Mouse (Mus musculus) lung, postnatal 0 days (tissue): ENCODE measurements around the gene Ctps2. TPM values are rescaled to one million over a fixed set of nuclear protein-coding genes. Genes with fewer than 3 reads are reported as not detected.
"Not testable (repeated sequence)": the region's sequence is repeated elsewhere in the genome, so short reads cannot be mapped to it uniquely, and the experiment has no call there.

Source experiments
- ATAC-seq: fragments of 200-750 bp; cut with Nextera tagmentation; 2 replicates; pipeline ENCODE4 v1.8.0; 2017; ENCODE audit warnings: moderate library complexity
- DNase-seq: peaks from one replicate; pipeline ENCODE4 v3.0.0-alpha.2; 2016; ENCODE audit warnings: low spot score
- H3K27ac ChIP-seq: fragments of 300-500 bp; sonication (generic); 2 replicates; pipeline ENCODE4 v1.5.1; 2014; ENCODE audit warnings: antibody characterized with exemption, mild to moderate bottlenecking, low read length, mixed read lengths
- H3K27me3 ChIP-seq: fragments of 300-500 bp; sonication (generic); replicated peaks from 2 replicates; pipeline ENCODE4 v1.6.1; 2014; ENCODE audit warnings: low read length, mixed read lengths; ENCODE audit not compliant: insufficient read depth
- H3K36me3 ChIP-seq: fragments of 300-500 bp; sonication (generic); 2 replicates; pipeline ENCODE4 v1.6.1; 2014; ENCODE audit warnings: low read length, mixed read lengths; ENCODE audit not compliant: insufficient read depth
- H3K4me1 ChIP-seq: fragments of 300-500 bp; sonication (generic); 2 replicates; pipeline ENCODE4 v1.6.1; 2014; ENCODE audit warnings: antibody characterized with exemption, low read depth, low read length, mixed read lengths; ENCODE audit not compliant: insufficient read depth
- H3K4me2 ChIP-seq: fragments of 300-500 bp; sonication (generic); replicated peaks from 2 replicates; pipeline ENCODE4 v1.6.1; 2014; ENCODE audit warnings: low read depth, mild to moderate bottlenecking, low read length, moderate library complexity, mixed read lengths
- H3K4me3 ChIP-seq: fragments of 300-500 bp; sonication (generic); 2 replicates; pipeline ENCODE4 v1.5.1; 2014; ENCODE audit warnings: low read depth, low read length
- H3K9ac ChIP-seq: fragments of 300-500 bp; sonication (generic); replicated peaks from 2 replicates; pipeline ENCODE4 v1.6.1; 2014; ENCODE audit warnings: low read depth, mild to moderate bottlenecking
- H3K9me3 ChIP-seq: fragments of 300-500 bp; sonication (generic); 2 replicates; pipeline ENCODE4 v1.6.1; 2016; ENCODE audit warnings: low read length, mixed read lengths
- CTCF ChIP-seq: IDR thresholded peaks from 2 replicates; pipeline ENCODE4 v1.5.1; 2016; ENCODE audit warnings: antibody characterized with exemption, mild to moderate bottlenecking
- EP300 ChIP-seq: IDR thresholded peaks from 2 replicates; pipeline ENCODE4 v1.6.1; 2016; ENCODE audit warnings: antibody characterized with exemption, mild to moderate bottlenecking, control low read depth
- WGBS: fragments of 180-500 bp; shearing (Covaris S2); extraction: QIAGEN DNeasy Blood & Tissue Kit; methylation state at CpG from one replicate; pipeline ENCODE4 v1.1.7; 2014; 5-methylcytosine and 5-hydroxymethylcytosine counted together
- polyA plus RNA-seq: library from polyadenylated mRNA; unstranded; fragments of >200 nt; fragmentation: Nextera tagmentation; extraction: Ambion mirVana; gene quantifications from 2 replicates; pipeline ENCODE4 v1.2.1, GENCODE M21; 2015

Ctps2 gene
- 62.0 and 73.1 TPM in 2 replicates for polyA plus RNA-seq

DNA sequence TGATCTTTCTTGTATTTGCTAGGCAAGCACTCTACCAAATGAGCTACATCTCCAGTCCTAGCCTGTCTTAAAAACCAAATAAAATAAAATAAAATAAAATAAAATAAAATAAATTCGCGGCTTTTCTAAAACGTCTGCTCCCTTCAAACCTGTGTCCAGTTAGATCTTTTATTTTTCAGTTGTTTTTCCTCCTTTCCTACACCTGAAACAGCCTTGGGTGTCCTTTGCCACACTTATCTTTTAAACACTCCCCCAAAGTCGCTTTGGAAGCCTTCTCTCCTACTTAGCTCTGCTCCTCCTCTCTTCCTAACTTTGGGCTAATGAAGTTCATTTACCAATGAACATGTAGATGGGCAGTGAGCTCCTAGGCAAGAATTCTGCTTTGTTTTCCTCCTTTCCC is at the start of gene Ctps2:
Gene Ctps2, plus strand, starts transcription at position 301 of the 400 bp plus-strand sequence.
- no peaks in the 10 kb centered on the region for H3K27me3 ChIP-seq
- peak within 1 kb of the TSS; percentile 87 for H3K27ac ChIP-seq
- no peaks in the 10 kb centered on the region for H3K4me1 ChIP-seq
- no peak for DNase-seq
- WGBS, result 23% methylated on average over 4 of the region's 4 CpGs
- H3K4me3 ChIP-seq, result peak within 1 kb of the TSS; percentile 50
- peak within 1 kb of the TSS; percentile 61 for H3K4me2 ChIP-seq
- TF ChIP-seq CTCF, result no peak
- no peak for TF ChIP-seq EP300
- H3K9ac ChIP-seq, result peak within 1 kb of the TSS; percentile 54
- no peaks in the 10 kb centered on the region for H3K36me3 ChIP-seq
- H3K9me3 ChIP-seq, result no peaks in the 10 kb centered on the region
- ATAC-seq, result no peak

DNA sequence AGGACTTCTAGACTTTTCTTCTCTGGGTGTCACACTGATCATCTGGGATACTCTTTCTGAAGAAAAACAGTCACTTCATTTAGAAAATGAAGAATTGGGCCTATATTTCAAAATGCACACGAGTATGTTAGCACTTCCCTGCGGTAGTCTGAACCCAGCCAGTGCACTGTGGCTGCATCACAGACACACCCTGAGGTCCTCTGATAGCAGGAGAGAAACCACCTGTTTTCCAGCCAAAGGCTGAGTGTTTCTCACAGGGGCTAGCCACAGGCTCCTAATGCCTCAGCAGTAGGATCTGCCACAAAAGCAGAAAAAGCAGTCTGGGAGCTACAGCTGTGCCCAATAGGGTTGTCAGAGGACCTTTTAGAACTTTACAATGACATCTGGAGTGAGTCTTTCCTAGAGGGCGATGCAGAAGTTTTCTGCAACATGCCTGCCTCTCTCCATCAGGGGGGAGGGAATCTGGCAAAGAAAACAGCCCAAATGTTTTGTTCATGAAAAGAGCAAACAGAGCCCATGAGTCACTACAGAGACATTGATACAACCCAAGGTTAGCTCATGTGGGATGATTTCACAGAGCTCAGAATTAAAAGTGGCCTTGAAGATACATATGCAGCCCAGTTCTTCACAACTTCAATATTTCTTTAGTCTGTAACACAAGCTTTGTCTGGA is 32.6 kb upstream of the Ctps2 start:
- Histone ChIP-seq H3K9me3 (no peaks in the 10 kb centered on the region), H3K27ac (no peak overlapping the region), H3K4me2 (no peak overlapping the region), H3K36me3 (no peaks in the 10 kb centered on the region), H3K27me3 (no peaks in the 10 kb centered on the region), H3K4me3 (no peak overlapping the region), H3K4me1 (no peaks in the 10 kb centered on the region), H3K9ac (no peak overlapping the region)
- TF ChIP-seq CTCF (no peak), EP300 (no peak)
- 81% methylated on average over 3 of the region's 3 CpGs for WGBS
- ATAC-seq (no peak), DNase-seq (no peak)

DNA sequence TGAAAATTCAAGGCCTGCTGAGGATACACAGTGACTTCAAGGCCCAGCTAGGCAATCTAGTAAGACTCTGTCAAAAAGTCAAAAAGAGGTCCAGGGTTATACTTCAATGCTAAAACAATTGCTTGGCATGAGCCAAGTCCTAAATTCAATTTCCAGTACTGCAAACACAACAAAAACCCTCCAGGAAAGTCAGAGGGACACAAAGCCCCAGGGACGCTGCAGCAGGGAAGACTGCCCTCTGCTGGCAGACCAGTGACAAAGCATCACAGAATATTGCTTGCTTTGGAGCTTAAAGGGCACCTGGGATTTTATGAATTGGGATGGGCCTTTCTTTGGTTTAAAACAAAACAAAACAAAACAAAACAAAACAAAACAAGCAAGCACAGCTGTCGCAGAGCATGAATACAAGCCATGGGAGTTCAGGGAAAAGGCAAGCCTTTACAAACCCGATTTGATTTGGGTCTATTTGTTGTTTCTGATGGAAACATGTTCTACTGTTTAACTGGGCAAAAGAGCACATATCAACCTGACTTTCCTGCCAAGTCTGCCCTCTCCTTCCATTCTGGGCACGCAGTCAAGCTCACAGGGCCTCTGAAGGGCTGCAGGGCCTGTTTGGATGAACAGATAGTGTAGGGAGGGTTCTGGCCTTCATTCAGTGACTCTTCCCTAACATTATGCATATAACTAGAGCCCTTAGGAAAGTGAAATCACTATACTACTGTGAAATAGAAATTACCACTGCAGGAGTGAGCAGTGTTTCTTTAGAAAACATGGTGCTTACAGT is 29.1 kb upstream of the Ctps2 start:
- peak; percentile 76 for TF ChIP-seq CTCF
- TF ChIP-seq EP300, result no peak
- Histone ChIP-seq H3K4me1 (no peaks in the 10 kb centered on the region), H3K36me3 (no peaks in the 10 kb centered on the region), H3K27ac (no peak overlapping the region), H3K4me2 (no peak overlapping the region), H3K9me3 (no peaks in the 10 kb centered on the region), H3K9ac (no peak overlapping the region), H3K27me3 (no peaks in the 10 kb centered on the region), H3K4me3 (no peak overlapping the region)
- no peak for ATAC-seq
- 47% methylated on average over 4 of the region's 4 CpGs for WGBS
- DNase-seq, result peak; percentile 14

DNA sequence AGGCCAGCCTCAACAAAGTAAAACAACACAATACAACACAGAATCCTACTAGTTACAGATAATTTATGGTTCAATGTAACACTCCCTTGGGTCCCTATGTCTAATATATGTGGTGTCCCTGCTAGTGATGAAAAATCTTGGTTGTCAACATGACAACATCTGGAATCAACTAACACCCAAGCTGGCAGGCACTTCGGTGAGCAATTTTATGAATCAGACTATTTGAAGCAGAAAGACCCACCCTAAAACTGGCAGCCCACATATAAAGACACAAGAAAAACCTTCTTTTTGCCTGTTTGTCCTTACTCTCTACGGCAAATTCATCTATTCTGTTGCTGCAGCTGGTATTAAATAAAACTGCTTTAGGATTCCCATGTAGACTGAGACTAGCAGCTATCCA is 27.3 kb upstream of the Ctps2 start:
- Histone ChIP-seq H3K9ac (no peak overlapping the region), H3K9me3 (no peaks in the 10 kb centered on the region), H3K27me3 (no peaks in the 10 kb centered on the region), H3K4me2 (no peak overlapping the region), H3K27ac (no peak overlapping the region), H3K4me3 (no peak overlapping the region), H3K4me1 (no peaks in the 10 kb centered on the region), H3K36me3 (no peaks in the 10 kb centered on the region)
- TF ChIP-seq CTCF (no peak), EP300 (no peak)
- DNase-seq (no peak), ATAC-seq (no peak)
- WGBS, result 97% methylated on average over 2 of the region's 2 CpGs

DNA sequence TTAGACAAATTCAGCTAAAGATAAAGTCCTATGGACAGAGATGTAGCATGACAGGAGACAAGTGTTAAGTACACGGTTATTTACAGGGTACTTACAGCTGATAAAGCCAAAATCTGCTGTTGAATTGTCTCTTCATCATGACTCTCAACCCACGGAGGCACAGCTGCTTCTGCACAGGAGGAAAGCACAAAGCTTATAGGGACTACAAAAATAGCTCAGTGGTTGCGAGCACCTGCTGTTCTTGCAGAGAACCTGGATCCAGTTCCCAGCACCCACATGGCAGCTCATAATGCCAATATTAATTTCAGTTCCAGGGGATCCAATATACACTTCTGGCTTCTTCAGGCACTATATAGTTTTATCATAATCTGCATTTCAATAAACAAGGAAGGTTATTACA is 22.8 kb upstream of the Ctps2 start:
- 80% methylated on average over 3 of the region's 3 CpGs for WGBS

DNA sequence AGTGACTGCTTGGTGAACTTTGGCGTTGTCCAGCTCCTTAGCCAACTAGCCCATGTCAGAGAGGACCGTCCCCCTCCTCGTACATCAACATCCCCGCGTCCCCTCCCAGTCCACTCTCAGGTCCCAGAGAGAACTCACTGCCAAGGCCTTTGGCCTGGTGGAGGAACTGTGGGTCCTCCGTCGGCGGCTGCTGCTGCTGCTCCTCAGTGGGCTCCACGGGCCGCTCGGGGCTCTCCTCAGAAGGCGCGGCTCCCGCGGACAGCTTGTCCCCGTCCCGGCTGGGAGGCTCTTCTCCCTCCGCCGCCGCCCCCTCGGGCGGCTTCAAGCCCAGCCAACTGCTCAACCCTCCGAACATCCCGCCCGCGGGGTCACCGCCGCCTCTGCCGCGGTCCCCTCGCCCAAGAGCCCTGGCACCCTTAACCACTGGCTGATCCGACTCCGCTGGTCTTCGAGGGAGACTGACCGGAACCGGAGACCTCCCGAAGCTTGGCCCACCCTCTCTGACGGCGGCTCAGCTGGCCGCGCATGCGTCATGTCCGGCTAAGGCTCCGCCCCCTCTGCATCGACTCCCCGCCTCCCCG is 13.0 kb upstream of the Ctps2 start, which contains the start of gene Syap1:
Gene Syap1, minus strand, starts transcription at position 517 of the 581 bp plus-strand sequence.
- Histone ChIP-seq H3K36me3 (no peaks in the 10 kb centered on the region), H3K9ac (peak within 1 kb of the TSS; percentile 55), H3K4me2 (peak within 1 kb of the TSS; percentile 53), H3K4me3 (peak within 1 kb of the TSS; percentile 57), H3K27me3 (no peaks in the 10 kb centered on the region), H3K4me1 (no peaks in the 10 kb centered on the region; the same call in 1 of the 2 replicates), H3K9me3 (no peaks in the 10 kb centered on the region), H3K27ac (peak within 1 kb of the TSS; percentile 87)
- WGBS, result 9% methylated on average over 19 of the region's 47 CpGs
- DNase-seq, result peak; percentile 89
- peak; percentile 98 for ATAC-seq
- TF ChIP-seq EP300 (no peak), CTCF (no peak)

More for the DNA sequence above, 22.8 kb upstream of the Ctps2 start:
- ATAC-seq (no peak), DNase-seq (no peak)
- no peaks in the 10 kb centered on the region for H3K4me1 ChIP-seq
- TF ChIP-seq EP300 (no peak), CTCF (no peak)
- H3K9me3 ChIP-seq, result no peaks in the 10 kb centered on the region
- H3K9ac ChIP-seq, result no peak overlapping the region
- no peaks in the 10 kb centered on the region for H3K36me3 ChIP-seq
- no peaks in the 10 kb centered on the region for H3K27me3 ChIP-seq
- H3K4me2 ChIP-seq, result no peak overlapping the region
- no peak overlapping the region for H3K27ac ChIP-seq
- no peak overlapping the region for H3K4me3 ChIP-seq

DNA sequence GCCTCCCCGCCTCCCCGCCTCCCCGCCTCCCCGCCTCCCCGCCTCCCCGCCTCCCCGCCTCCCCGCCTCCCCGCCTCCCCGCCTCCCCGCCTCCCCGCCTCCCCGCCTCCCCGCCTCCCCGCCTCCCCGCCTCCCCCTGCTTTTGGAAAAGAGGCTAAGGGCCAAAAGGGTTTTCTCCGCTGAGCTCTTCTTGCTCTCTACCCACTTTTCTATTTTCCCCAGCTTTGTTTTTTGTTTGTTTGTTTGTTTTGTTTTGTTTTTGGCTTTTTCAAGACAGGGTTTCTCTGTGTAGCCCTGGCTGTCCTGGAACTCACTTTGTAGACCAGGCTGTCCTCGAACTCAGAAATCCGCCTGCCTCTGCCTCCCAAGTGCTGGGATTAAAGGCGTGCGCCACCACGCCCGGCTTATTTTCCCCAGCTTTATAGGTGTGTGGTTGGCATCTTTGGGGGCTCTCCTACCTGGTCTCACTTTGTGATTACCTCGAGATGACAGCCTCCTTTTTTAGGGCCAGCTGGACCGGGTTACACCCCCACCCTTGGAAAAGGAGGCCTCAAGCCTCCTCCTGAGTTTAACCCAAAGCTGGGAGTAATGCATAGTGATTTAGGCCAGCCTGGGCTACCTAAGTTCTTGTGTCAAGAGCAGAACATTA is 12.3 kb upstream of the Ctps2 start:
- H3K27me3 ChIP-seq, H3K36me3 ChIP-seq, H3K9ac ChIP-seq, ATAC-seq, H3K9me3 ChIP-seq, H3K4me1 ChIP-seq, H3K4me2 ChIP-seq, H3K27ac ChIP-seq, H3K4me3 ChIP-seq: not testable (repeated sequence)
- 77% methylated on average over 6 of the region's 25 CpGs for WGBS
- DNase-seq, result peak; percentile 32
